Mouse (Mus musculus) lung, postnatal 0 days (tissue): Measurements from ENCODE around the gene Lman1l. TPM values are rescaled to one million over a fixed set of nuclear protein-coding genes. Genes with fewer than 3 reads are reported as not detected.

Experiments used
- ATAC-seq: fragments of 200-750 bp; cut with Nextera tagmentation; 2 replicates; pipeline ENCODE4 v1.8.0; 2017; ENCODE audit warnings: moderate library complexity
- DNase-seq: peaks from one replicate; pipeline ENCODE4 v3.0.0-alpha.2; 2016; ENCODE audit warnings: low spot score
- H3K27ac ChIP-seq: fragments of 300-500 bp; sonication (generic); 2 replicates; pipeline ENCODE4 v1.5.1; 2014; ENCODE audit warnings: antibody characterized with exemption, mild to moderate bottlenecking, low read length, mixed read lengths
- H3K27me3 ChIP-seq: fragments of 300-500 bp; sonication (generic); replicated peaks from 2 replicates; pipeline ENCODE4 v1.6.1; 2014; ENCODE audit warnings: low read length, mixed read lengths; ENCODE audit not compliant: insufficient read depth
- H3K36me3 ChIP-seq: fragments of 300-500 bp; sonication (generic); 2 replicates; pipeline ENCODE4 v1.6.1; 2014; ENCODE audit warnings: low read length, mixed read lengths; ENCODE audit not compliant: insufficient read depth
- H3K4me1 ChIP-seq: fragments of 300-500 bp; sonication (generic); 2 replicates; pipeline ENCODE4 v1.6.1; 2014; ENCODE audit warnings: antibody characterized with exemption, low read depth, low read length, mixed read lengths; ENCODE audit not compliant: insufficient read depth
- H3K4me2 ChIP-seq: fragments of 300-500 bp; sonication (generic); replicated peaks from 2 replicates; pipeline ENCODE4 v1.6.1; 2014; ENCODE audit warnings: low read depth, mild to moderate bottlenecking, low read length, moderate library complexity, mixed read lengths
- H3K4me3 ChIP-seq: fragments of 300-500 bp; sonication (generic); 2 replicates; pipeline ENCODE4 v1.5.1; 2014; ENCODE audit warnings: low read depth, low read length
- H3K9ac ChIP-seq: fragments of 300-500 bp; sonication (generic); replicated peaks from 2 replicates; pipeline ENCODE4 v1.6.1; 2014; ENCODE audit warnings: low read depth, mild to moderate bottlenecking
- H3K9me3 ChIP-seq: fragments of 300-500 bp; sonication (generic); 2 replicates; pipeline ENCODE4 v1.6.1; 2016; ENCODE audit warnings: low read length, mixed read lengths
- CTCF ChIP-seq: IDR thresholded peaks from 2 replicates; pipeline ENCODE4 v1.5.1; 2016; ENCODE audit warnings: antibody characterized with exemption, mild to moderate bottlenecking
- EP300 ChIP-seq: IDR thresholded peaks from 2 replicates; pipeline ENCODE4 v1.6.1; 2016; ENCODE audit warnings: antibody characterized with exemption, mild to moderate bottlenecking, control low read depth
- WGBS: fragments of 180-500 bp; shearing (Covaris S2); extraction: QIAGEN DNeasy Blood & Tissue Kit; methylation state at CpG from one replicate; pipeline ENCODE4 v1.1.7; 2014; 5-methylcytosine and 5-hydroxymethylcytosine counted together
- polyA plus RNA-seq: library from polyadenylated mRNA; unstranded; fragments of >200 nt; fragmentation: Nextera tagmentation; extraction: Ambion mirVana; gene quantifications from 2 replicates; pipeline ENCODE4 v1.2.1, GENCODE M21; 2015

Gene Lman1l
- polyA plus RNA-seq, 1 experiment from 2014 or later, result not detected

GRCm38 (mm10) chr9:57650130-57650785 lies 29.7 kb upstream of the Lman1l start:
- no peak overlapping the region for H3K4me3 ChIP-seq
- no peak overlapping the region for H3K9ac ChIP-seq
- TF ChIP-seq EP300 (no peak), CTCF (no peak)
- no peaks in the 10 kb centered on the region for H3K36me3 ChIP-seq
- DNase-seq (no peak), ATAC-seq (peak; percentile 9; the same call in 1 of the 2 replicates)
- WGBS, result 91% methylated on average over 6 of the region's 6 CpGs
- H3K9me3 ChIP-seq, result no peaks in the 10 kb centered on the region
- 0 out of 2 replicates have a peak overlapping the region, but pooled peaks have one; percentile 47 for H3K27ac ChIP-seq
- H3K4me1 ChIP-seq, result no peaks in the 10 kb centered on the region; the same call in 1 of the 2 replicates
- no peak overlapping the region for H3K4me2 ChIP-seq
- H3K27me3 ChIP-seq, result no peaks in the 10 kb centered on the region

- DNase-seq (no peak), ATAC-seq (no peak)
- TF ChIP-seq CTCF (no peak), EP300 (no peak)
- Histone ChIP-seq H3K4me1 (peaks cover 17% of the 10 kb centered on the region), H3K9ac (no peak overlapping the region), H3K36me3 (no peaks in the 10 kb centered on the region), H3K4me2 (no peak overlapping the region), H3K4me3 (no peak overlapping the region), H3K27ac (no peak overlapping the region), H3K27me3 (no peaks in the 10 kb centered on the region), H3K9me3 (no peaks in the 10 kb centered on the region)
- 51% methylated on average over 4 of the region's 4 CpGs for WGBS
Observed at GRCm38 (mm10) chr9:57647286-57648108, 26.9 kb upstream of the Lman1l start.

GRCm38 (mm10) chr9:57646551-57647103 lies 26.1 kb upstream of the Lman1l start:
- 67% methylated on average over 12 of the region's 12 CpGs for WGBS
- peak; percentile 60 for DNase-seq

GRCm38 (mm10) chr9:57644944-57645893 lies 24.6 kb upstream of the Lman1l start:
- TF ChIP-seq EP300 (no peak), CTCF (peak; percentile 89)
- 0% methylated on average over 37 of the region's 85 CpGs for WGBS
- Histone ChIP-seq H3K9ac (peak overlapping the region; percentile 94), H3K4me1 (peaks cover 28% of the 10 kb centered on the region), H3K4me2 (peak overlapping the region; percentile 94), H3K36me3 (no peaks in the 10 kb centered on the region), H3K27me3 (no peaks in the 10 kb centered on the region), H3K27ac (peak overlapping the region; percentile 96), H3K9me3 (no peaks in the 10 kb centered on the region), H3K4me3 (peak overlapping the region; percentile 93)
- ATAC-seq (peak; percentile 92), DNase-seq (peak; percentile 96)

More at GRCm38 (mm10) chr9:57646551-57647103, 26.1 kb upstream of the Lman1l start:
- peaks cover 18% of the 10 kb centered on the region for H3K4me1 ChIP-seq
- ATAC-seq, result no peak
- no peaks in the 10 kb centered on the region for H3K27me3 ChIP-seq
- no peak overlapping the region for H3K9ac ChIP-seq
- no peak overlapping the region for H3K4me3 ChIP-seq
- H3K27ac ChIP-seq, result no peak overlapping the region
- TF ChIP-seq CTCF, result no peak
- TF ChIP-seq EP300, result no peak
- H3K36me3 ChIP-seq, result no peaks in the 10 kb centered on the region
- no peaks in the 10 kb centered on the region for H3K9me3 ChIP-seq
- H3K4me2 ChIP-seq, result no peak overlapping the region

- peak overlapping the region; percentile 94 for H3K9ac ChIP-seq
- peak overlapping the region; percentile 96 for H3K27ac ChIP-seq
- 0% methylated on average over 16 of the region's 18 CpGs for WGBS
- peak overlapping the region; percentile 93 for H3K4me3 ChIP-seq
- no peak for ATAC-seq
- no peak for TF ChIP-seq EP300
- no peak for TF ChIP-seq CTCF
- H3K4me2 ChIP-seq, result peak overlapping the region; percentile 94
- H3K27me3 ChIP-seq, result no peaks in the 10 kb centered on the region
- no peaks in the 10 kb centered on the region for H3K36me3 ChIP-seq
- DNase-seq, result no peak
- H3K9me3 ChIP-seq, result no peaks in the 10 kb centered on the region
- peaks cover 34% of the 10 kb centered on the region for H3K4me1 ChIP-seq
Observed at GRCm38 (mm10) chr9:57644442-57644943, 23.9 kb upstream of the Lman1l start.
